Mouse (Mus musculus) Muller cell, postnatal 12 days (primary cell): Measurements from ENCODE around the gene Prss50.

Source experiments
- DNase-seq: peaks from one replicate; pipeline ENCODE4 v3.0.0-alpha.2; 2015; ENCODE audit errors: inconsistent ontology term

The Prss50 gene

DNA sequence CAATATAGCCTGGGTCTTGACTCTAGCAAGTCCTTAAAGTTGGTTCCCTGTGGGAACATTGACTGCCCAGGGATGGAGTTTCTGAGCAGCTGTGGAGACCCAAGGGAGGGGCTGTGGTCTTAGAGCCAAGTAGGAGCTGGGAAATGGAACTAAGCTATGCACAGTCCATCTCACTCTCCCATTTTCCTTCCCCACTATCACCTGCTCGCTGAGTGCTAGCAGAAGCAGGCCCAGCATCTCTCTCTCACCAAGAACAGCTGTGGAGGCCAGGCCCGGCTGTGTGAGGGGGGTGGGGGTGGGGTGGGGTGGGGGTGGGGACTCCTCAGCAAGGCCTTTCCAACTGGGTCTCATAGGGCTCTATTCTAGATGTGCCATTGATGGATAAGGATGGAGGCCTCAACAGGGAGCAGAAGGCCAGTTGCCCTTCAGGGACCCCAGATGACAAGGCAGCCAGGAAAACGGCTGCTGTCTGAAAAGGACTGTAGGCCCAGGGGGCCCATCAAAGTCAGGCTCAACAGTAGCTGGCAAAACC, 17.0 kb downstream of the Prss50 start:
- no peak for DNase-seq

DNA sequence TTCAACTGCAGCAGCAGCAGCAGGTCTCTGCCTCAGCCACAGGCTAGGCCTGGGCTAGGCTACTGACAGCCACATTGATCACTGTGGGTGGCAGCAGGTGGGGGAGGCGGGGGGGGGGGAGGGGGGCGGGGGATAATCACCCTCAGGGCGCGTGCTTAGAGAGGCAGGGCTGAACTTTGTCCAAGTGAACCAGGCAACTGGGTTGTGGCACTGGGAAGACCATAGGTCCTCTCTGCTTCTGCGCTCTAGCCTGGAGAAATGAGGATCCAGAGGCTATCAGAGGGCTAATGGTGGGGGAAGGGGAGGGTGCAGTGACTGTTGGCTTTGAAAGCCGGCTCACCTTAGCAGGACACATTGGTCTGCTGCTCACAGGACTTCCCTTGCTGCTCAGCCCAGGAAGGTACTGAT, 17.5 kb downstream of the Prss50 start:
- no peak for DNase-seq

- no peak for DNase-seq
Observed at GRCm38 (mm10) chr9:110877353-110877752, 19.6 kb downstream of the Prss50 start.

DNA sequence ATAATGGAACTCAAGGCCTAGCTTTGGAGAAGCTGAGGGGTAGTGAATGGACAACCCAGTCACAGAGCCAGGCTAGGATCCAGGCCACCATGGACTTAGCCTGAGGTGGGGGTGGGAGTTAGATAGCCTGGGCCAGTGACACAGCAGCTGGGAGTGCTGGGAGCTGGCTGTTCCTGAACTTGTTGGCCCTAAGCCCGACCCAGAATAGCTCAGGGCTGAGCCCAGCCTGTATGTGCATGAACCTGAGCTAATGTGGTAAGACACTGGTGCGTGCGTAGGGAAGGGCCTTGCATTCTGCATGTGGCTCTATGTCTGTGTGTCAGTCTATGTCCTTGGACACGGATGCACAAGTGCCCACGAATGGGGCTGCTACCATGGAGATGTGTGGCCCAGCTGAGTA, 20.1 kb downstream of the Prss50 start:
- DNase-seq: peak; percentile 74

GRCm38 (mm10) chr9:110879191-110879920, 21.6 kb downstream of the Prss50 start, which contains the start of gene Als2cl:
Gene Als2cl (plus strand): TSS chr9:110879870.
- peak; percentile 29 for DNase-seq

- peak; percentile 80 for DNase-seq
Observed at GRCm38 (mm10) chr9:110879998-110880561, 22.3 kb downstream of the Prss50 start, which contains the start of gene Tmie. Gene Tmie (minus strand): TSS chr9:110880113.

GRCm38 (mm10) chr9:110880772-110881171, 23.0 kb downstream of the Prss50 start:
- DNase-seq: peak; percentile 40

DNA sequence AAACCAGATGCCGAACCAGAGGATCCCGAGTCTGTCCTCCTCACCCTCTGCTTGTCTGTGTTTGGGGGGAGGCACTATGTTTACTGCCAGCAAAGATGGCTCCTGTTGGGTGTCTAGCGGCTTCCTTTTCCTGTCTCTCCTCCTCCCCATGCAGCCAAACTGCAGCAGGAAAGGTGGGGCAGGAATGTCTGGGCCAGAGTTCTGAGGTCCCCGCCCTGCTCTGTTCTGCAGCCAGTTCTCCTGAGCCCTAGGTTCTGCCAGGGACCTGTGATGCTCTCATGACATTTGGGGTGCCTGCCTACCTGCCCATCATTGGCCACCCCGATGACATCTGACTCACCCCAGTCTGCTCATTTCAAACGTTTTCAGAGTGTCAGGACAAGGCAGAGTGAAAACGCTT, 24.2 kb downstream of the Prss50 start:
- no peak for DNase-seq

GRCm38 (mm10) chr9:110887388-110888303, 29.9 kb downstream of the Prss50 start:
- no peak for DNase-seq

GRCm38 (mm10) chr9:110888935-110889334, 31.2 kb downstream of the Prss50 start:
- no peak for DNase-seq

- no peak for DNase-seq
Observed at GRCm38 (mm10) chr9:110890026-110890783, 32.4 kb downstream of the Prss50 start.

DNA sequence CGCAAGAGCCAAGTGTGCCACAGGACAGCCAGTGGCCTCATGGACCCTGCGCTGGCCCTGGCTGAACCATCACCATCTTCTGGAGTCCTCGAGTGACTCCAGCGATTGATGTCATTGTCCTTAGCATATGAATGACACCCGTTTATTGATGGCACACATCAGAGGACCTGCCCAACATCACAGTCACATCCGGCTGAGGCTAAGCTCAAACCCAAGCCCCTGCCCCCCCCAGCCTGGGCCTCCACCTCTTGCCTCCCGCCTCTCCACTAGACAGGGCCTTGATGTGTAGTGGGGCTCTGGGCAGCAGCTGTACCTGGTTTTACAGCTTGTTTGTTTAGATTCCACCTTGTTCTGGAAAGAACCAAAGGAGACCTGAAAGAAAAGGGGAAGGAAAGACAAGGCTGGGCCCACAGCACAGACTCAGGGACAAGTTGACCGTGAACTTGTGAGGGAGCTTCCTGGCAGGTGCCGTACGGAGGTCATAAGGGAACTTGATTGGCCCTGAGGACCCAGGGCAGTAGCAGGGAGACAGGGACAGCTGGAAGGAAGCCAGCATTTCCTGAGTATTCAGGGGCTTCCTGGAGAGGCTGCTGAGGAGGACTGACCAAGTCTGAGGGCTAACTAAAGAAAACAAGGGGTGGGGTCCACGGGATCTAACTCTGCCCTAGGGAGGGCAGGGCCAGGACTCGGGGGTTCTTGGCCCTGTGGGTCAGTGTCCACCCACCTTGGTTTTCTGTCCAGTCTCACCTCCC, 33.5 kb downstream of the Prss50 start:
- DNase-seq: no peak

- no peak for DNase-seq
Observed at GRCm38 (mm10) chr9:110892552-110892951, 34.8 kb downstream of the Prss50 start.

DNA sequence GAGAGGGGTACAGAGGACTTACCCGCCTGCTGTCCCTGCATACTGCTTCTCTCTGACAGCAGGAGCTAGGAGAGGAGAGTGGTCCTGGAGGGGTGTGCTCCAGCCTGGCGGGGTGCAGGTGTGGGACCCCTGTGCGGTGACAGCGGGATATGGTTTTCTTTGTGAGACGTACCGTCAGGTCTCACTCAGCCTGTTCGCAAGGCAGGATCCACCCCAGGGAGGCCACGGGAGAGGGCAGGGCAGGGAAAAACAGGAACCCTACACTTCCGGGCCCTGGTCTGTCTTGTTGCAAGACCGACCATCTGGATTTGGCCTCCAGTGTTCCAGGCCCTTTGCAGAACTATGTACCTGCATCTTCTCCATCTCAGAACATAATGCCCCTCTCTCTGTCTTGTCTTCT, 35.7 kb downstream of the Prss50 start:
- no peak for DNase-seq

GRCm38 (mm10) chr9:110895507-110895906, 37.7 kb downstream of the Prss50 start:
- no peak for DNase-seq

DNA sequence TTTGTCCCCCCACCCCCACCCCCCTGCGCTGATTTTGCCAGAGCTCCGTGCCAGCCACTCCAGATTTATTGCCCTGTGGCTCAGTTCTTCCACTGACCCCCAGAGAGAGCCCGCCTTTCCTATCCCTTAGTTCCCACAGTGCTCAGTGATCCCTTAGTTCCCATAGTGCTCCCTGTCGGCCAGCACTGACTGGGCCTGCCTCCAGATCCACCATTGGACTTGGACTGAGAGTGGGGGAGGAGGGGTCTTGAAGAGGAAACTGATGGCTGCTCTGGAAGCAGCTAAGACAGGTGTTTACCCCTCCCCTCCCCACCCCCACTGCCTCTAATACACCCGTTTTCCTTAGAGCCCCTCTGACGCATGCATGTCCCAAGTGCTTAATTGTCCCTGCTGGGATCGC, 38.2 kb downstream of the Prss50 start:
- DNase-seq: no peak

- no peak for DNase-seq
Observed at GRCm38 (mm10) chr9:110896595-110896994, 38.8 kb downstream of the Prss50 start.

DNA sequence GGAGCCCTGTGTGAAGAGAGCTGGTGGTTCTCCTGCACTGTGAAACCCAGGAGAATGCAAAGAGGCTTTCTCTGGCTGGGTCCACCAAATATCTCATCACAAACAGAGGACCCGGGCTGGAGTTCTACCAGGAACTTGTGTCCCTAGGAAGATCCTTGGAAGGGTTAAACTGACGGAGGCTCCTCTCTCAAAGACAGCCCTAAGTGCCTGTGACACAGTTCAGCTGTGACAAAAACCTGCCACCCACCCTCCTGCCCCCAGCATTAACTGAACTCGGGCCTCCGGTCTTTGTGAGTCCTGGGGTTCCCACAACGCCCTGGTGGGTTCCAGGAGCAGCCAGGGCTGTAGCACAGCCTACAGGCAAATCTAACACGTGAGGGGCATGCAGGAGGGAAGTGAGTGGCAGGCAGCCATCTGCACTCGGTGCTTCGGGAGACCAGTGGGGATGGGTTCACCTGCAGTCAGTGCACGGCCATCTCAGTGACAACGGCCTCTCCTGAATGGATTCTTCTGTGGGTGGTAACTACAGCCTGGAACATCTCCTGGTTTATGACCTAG, 41.8 kb downstream of the Prss50 start:
- DNase-seq: no peak

GRCm38 (mm10) chr9:110901204-110901603, 43.4 kb downstream of the Prss50 start:
- DNase-seq: no peak

DNA sequence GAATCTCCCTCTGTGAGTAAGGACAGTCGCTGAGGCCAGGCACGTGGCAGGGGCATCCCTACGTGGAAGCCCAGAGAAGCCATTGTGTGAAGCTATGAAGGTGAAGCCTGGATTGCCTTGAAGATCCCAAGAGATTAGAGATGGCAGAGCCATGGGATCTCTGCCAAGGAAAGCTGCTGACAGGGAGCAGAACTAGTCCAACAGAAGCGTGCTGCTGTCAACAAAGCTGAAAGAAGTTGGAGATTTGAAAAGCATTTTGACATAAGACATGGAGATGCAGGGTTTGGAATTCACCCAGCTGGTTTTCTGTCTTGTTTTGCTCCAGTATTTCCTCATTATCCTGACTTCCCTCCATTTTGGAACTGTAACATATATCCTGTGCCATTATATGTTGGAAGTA, 44.5 kb downstream of the Prss50 start:
- DNase-seq: no peak
